Mouse (Mus musculus) liver, embryonic 13.5 days (tissue): Measurements from ENCODE around the gene Ksr2. TPM values are rescaled to one million over a fixed set of nuclear protein-coding genes. Genes with fewer than 3 reads are reported as not detected.

Source experiments
- ATAC-seq: fragments of 200-750 bp; cut with Nextera tagmentation; 2 replicates; pipeline ENCODE4 v1.8.0; 2017; ENCODE audit warnings: low read depth, mild to moderate bottlenecking, moderate number of reproducible peaks, moderate library complexity
- DNase-seq: peaks from one replicate; pipeline ENCODE4 v3.0.0; 2022
- H3K27ac ChIP-seq: fragments of 300-500 bp; sonication (generic); 2 replicates; pipeline ENCODE4 v1.5.1; 2015; ENCODE audit warnings: moderate library complexity, mild to moderate bottlenecking, inconsistent platforms
- H3K27me3 ChIP-seq: fragments of 300-500 bp; sonication (generic); 2 replicates; pipeline ENCODE4 v1.6.1; 2015; ENCODE audit warnings: mild to moderate bottlenecking, inconsistent platforms
- H3K36me3 ChIP-seq: fragments of 300-500 bp; sonication (generic); 2 replicates; pipeline ENCODE4 v1.6.1; 2015; ENCODE audit warnings: mild to moderate bottlenecking, inconsistent platforms
- H3K4me1 ChIP-seq: fragments of 300-500 bp; sonication (generic); replicated peaks from 2 replicates; pipeline ENCODE4 v1.6.1; 2015; ENCODE audit warnings: inconsistent platforms
- H3K4me2 ChIP-seq: fragments of 300-500 bp; sonication (generic); 2 replicates; pipeline ENCODE4 v1.6.1; 2015; ENCODE audit warnings: inconsistent platforms, mild to moderate bottlenecking, moderate library complexity
- H3K4me3 ChIP-seq: fragments of 300-500 bp; sonication (generic); replicated peaks from 2 replicates; pipeline ENCODE4 v1.5.1; 2015; ENCODE audit warnings: mild to moderate bottlenecking, inconsistent platforms
- H3K9ac ChIP-seq: fragments of 300-500 bp; sonication (generic); 2 replicates; pipeline ENCODE4 v1.6.1; 2015; ENCODE audit warnings: mild to moderate bottlenecking, inconsistent platforms
- H3K9me3 ChIP-seq: fragments of 300-500 bp; sonication (generic); replicated peaks from 2 replicates; pipeline ENCODE4 v1.6.1; 2016; ENCODE audit warnings: inconsistent platforms
- WGBS: fragments of 180-500 bp; shearing (Covaris S2); methylation state at CpG from one replicate; pipeline ENCODE4 v1.1.7; 2015; ENCODE audit not compliant: insufficient replicate concordance; 5-methylcytosine and 5-hydroxymethylcytosine counted together
- polyA plus RNA-seq: library from polyadenylated mRNA; unstranded; fragments of >200 nt; fragmentation: Nextera tagmentation; extraction: Ambion mirVana; gene quantifications from 2 replicates; pipeline ENCODE4 v1.2.1, GENCODE M21; 2015

The Ksr2 gene
- polyA plus RNA-seq, 1 experiment from 2014 or later = 0.02 TPM

GRCm38 (mm10) chr5:117506406-117506805, 92.6 kb downstream of the Ksr2 start:
- Histone ChIP-seq H3K9me3 (no peaks in the 10 kb centered on the region), H3K4me3 (no peak overlapping the region), H3K9ac (no peak overlapping the region), H3K27me3 (no peaks in the 10 kb centered on the region; the same call in 1 of the 2 replicates), H3K36me3 (no peaks in the 10 kb centered on the region), H3K27ac (no peak overlapping the region), H3K4me2 (no peak overlapping the region), H3K4me1 (no peaks in the 10 kb centered on the region; the same call in 1 of the 2 replicates)
- no peak for DNase-seq
- ATAC-seq = no peak
- 24% methylated on average over 13 of the region's 13 CpGs for WGBS

- Histone ChIP-seq H3K9me3 (no peaks in the 10 kb centered on the region), H3K4me3 (no peak overlapping the region), H3K9ac (no peak overlapping the region), H3K4me1 (no peaks in the 10 kb centered on the region; the same call in 1 of the 2 replicates), H3K27ac (no peak overlapping the region), H3K4me2 (no peak overlapping the region), H3K27me3 (no peaks in the 10 kb centered on the region; the same call in 1 of the 2 replicates), H3K36me3 (no peaks in the 10 kb centered on the region)
- DNase-seq (no peak), ATAC-seq (no peak)
- WGBS = 38% methylated on average over 22 of the region's 22 CpGs
Observed at GRCm38 (mm10) chr5:117509511-117510375, 95.9 kb downstream of the Ksr2 start.

- DNase-seq = no peak
- WGBS = 42% methylated on average over 10 of the region's 10 CpGs
- Histone ChIP-seq H3K27ac (no peak overlapping the region), H3K4me1 (no peaks in the 10 kb centered on the region; the same call in 1 of the 2 replicates), H3K9me3 (no peaks in the 10 kb centered on the region), H3K4me3 (no peak overlapping the region), H3K36me3 (no peaks in the 10 kb centered on the region), H3K27me3 (no peaks in the 10 kb centered on the region; the same call in none of the 2 replicates), H3K9ac (no peak overlapping the region), H3K4me2 (no peak overlapping the region)
- ATAC-seq = no peak
Observed at GRCm38 (mm10) chr5:117510864-117511263, 97.1 kb downstream of the Ksr2 start.

- no peak for ATAC-seq
- Histone ChIP-seq H3K4me1 (no peaks in the 10 kb centered on the region), H3K9ac (no peak overlapping the region), H3K9me3 (no peaks in the 10 kb centered on the region), H3K4me2 (no peak overlapping the region), H3K36me3 (no peaks in the 10 kb centered on the region), H3K4me3 (no peak overlapping the region), H3K27me3 (no peaks in the 10 kb centered on the region; the same call in 1 of the 2 replicates), H3K27ac (no peak overlapping the region)
- 65% methylated on average over 12 of the region's 12 CpGs for WGBS
- no peak for DNase-seq
Observed at GRCm38 (mm10) chr5:117515396-117515795, 101.6 kb downstream of the Ksr2 start.

GRCm38 (mm10) chr5:117515861-117516260, 102.1 kb downstream of the Ksr2 start:
- Histone ChIP-seq H3K27me3 (no peaks in the 10 kb centered on the region; the same call in 1 of the 2 replicates), H3K4me1 (no peaks in the 10 kb centered on the region), H3K9me3 (no peaks in the 10 kb centered on the region), H3K4me3 (no peak overlapping the region), H3K27ac (no peak overlapping the region), H3K36me3 (no peaks in the 10 kb centered on the region), H3K4me2 (no peak overlapping the region), H3K9ac (no peak overlapping the region)
- no peak for ATAC-seq
- DNase-seq = no peak
- WGBS = 56% methylated on average over 7 of the region's 7 CpGs

GRCm38 (mm10) chr5:117516597-117516996, 102.8 kb downstream of the Ksr2 start:
- DNase-seq = no peak
- WGBS = 6% methylated on average over 8 of the region's 8 CpGs

GRCm38 (mm10) chr5:117519858-117520495, 106.2 kb downstream of the Ksr2 start:
- Histone ChIP-seq H3K4me2 (no peak overlapping the region), H3K27me3 (no peaks in the 10 kb centered on the region; the same call in 1 of the 2 replicates), H3K36me3 (no peaks in the 10 kb centered on the region), H3K4me3 (no peak overlapping the region), H3K4me1 (no peaks in the 10 kb centered on the region), H3K9me3 (no peaks in the 10 kb centered on the region), H3K9ac (no peak overlapping the region), H3K27ac (no peak overlapping the region)
- WGBS = 35% methylated on average over 4 of the region's 4 CpGs
- DNase-seq = no peak
- no peak for ATAC-seq

More at GRCm38 (mm10) chr5:117516597-117516996, 102.8 kb downstream of the Ksr2 start:
- Histone ChIP-seq H3K9ac (no peak overlapping the region), H3K27ac (no peak overlapping the region), H3K4me2 (no peak overlapping the region), H3K9me3 (no peaks in the 10 kb centered on the region), H3K4me1 (no peaks in the 10 kb centered on the region), H3K4me3 (no peak overlapping the region), H3K36me3 (no peaks in the 10 kb centered on the region), H3K27me3 (no peaks in the 10 kb centered on the region; the same call in 1 of the 2 replicates)
- no peak for ATAC-seq

GRCm38 (mm10) chr5:117521156-117521555, 107.4 kb downstream of the Ksr2 start:
- Histone ChIP-seq H3K4me2 (no peak overlapping the region), H3K4me3 (no peak overlapping the region), H3K27me3 (no peaks in the 10 kb centered on the region; the same call in 1 of the 2 replicates), H3K9ac (no peak overlapping the region), H3K27ac (no peak overlapping the region), H3K4me1 (no peaks in the 10 kb centered on the region), H3K36me3 (no peaks in the 10 kb centered on the region), H3K9me3 (no peaks in the 10 kb centered on the region)
- DNase-seq (no peak), ATAC-seq (no peak)
- 58% methylated on average over 4 of the region's 4 CpGs for WGBS

- no peak overlapping the region for H3K27ac ChIP-seq
- H3K27me3 ChIP-seq = no peaks in the 10 kb centered on the region; the same call in 1 of the 2 replicates
- H3K9ac ChIP-seq = no peak overlapping the region
- H3K9me3 ChIP-seq = no peaks in the 10 kb centered on the region
- no peak overlapping the region for H3K4me3 ChIP-seq
- no peak for ATAC-seq
- H3K4me1 ChIP-seq = no peaks in the 10 kb centered on the region
- DNase-seq = no peak
- no peak overlapping the region for H3K4me2 ChIP-seq
- no peaks in the 10 kb centered on the region for H3K36me3 ChIP-seq
- WGBS = 62% methylated on average over 4 of the region's 4 CpGs
Observed at GRCm38 (mm10) chr5:117521701-117522100, 107.9 kb downstream of the Ksr2 start.

- no peak overlapping the region for H3K4me3 ChIP-seq
- no peaks in the 10 kb centered on the region; the same call in 1 of the 2 replicates for H3K27me3 ChIP-seq
- H3K27ac ChIP-seq = no peak overlapping the region
- no peak overlapping the region for H3K9ac ChIP-seq
- no peaks in the 10 kb centered on the region for H3K36me3 ChIP-seq
- WGBS = 59% methylated on average over 4 of the region's 4 CpGs
- H3K4me1 ChIP-seq = no peaks in the 10 kb centered on the region
- no peak for DNase-seq
- no peak overlapping the region for H3K4me2 ChIP-seq
- ATAC-seq = no peak
- H3K9me3 ChIP-seq = no peaks in the 10 kb centered on the region
Observed at GRCm38 (mm10) chr5:117522471-117522870, 108.7 kb downstream of the Ksr2 start.

GRCm38 (mm10) chr5:117523010-117523409, 109.2 kb downstream of the Ksr2 start:
- ATAC-seq = no peak

More at GRCm38 (mm10) chr5:117523010-117523409, 109.2 kb downstream of the Ksr2 start:
- Histone ChIP-seq H3K9ac (no peak overlapping the region), H3K27ac (no peak overlapping the region), H3K36me3 (no peaks in the 10 kb centered on the region), H3K4me3 (no peak overlapping the region), H3K4me2 (no peak overlapping the region), H3K9me3 (no peaks in the 10 kb centered on the region), H3K4me1 (no peaks in the 10 kb centered on the region), H3K27me3 (no peaks in the 10 kb centered on the region)
- no peak for DNase-seq
- 75% methylated on average over 10 of the region's 10 CpGs for WGBS
